Comparison of ENCODE assay signal across 21 mouse cellular contexts in genomic region chr3:104287900-104288299, GRCm38 (mm10).
DNase-seq lines count a peak whose midpoint lies in the region; ATAC-seq and TF ChIP-seq lines count a peak whose summit lies in the region.
"Had no signal": no experiment of that assay in that cellular context is flagged by ENCODE, and none has a peak within 500 bp of the region (broad histone marks: within the 10 kb centered on the region; RNA-seq: fewer than 3 reads in every experiment).

No protein-coding gene starts in this region.

- 0 out of 2 replicates have a peak overlapping the region, but pooled peaks have one; percentile 0 for H3K27ac ChIP-seq in liver, embryonic 12.5 days
- no peak overlapping the region for H3K27ac ChIP-seq in liver, embryonic 11.5 days (ENCODE audit: low read depth, low read length)
- peak overlapping the region; percentile 66 for H3K27ac ChIP-seq in stomach, embryonic 14.5 days (ENCODE audit: low read length)
- H3K27ac ChIP-seq in thymus, adult 2 months (ENCODE audit: control insufficient read depth, insufficient read depth, low read length) = no peak overlapping the region
- H3K27ac ChIP-seq: forebrain, embryonic 10.5 days; gastrocnemius, adult 2 months; hindbrain, embryonic 12.5 days; neural tube, embryonic 15.5 days had no signal

- H3K4me3 ChIP-seq in liver, embryonic 12.5 days = no peak overlapping the region
- no peak overlapping the region for H3K4me3 ChIP-seq in liver, embryonic 11.5 days (ENCODE audit: low read depth, low read length)
- no peak overlapping the region for H3K4me3 ChIP-seq in stomach, embryonic 14.5 days (ENCODE audit: low read depth, low read length)
- H3K4me3 ChIP-seq in thymus, adult 2 months (ENCODE audit: control insufficient read depth, insufficient read depth, low read length) = no peak overlapping the region
- H3K4me3 ChIP-seq: forebrain, embryonic 10.5 days; gastrocnemius, adult 2 months; hindbrain, embryonic 12.5 days; liver, embryonic 15.5 days; neural tube, embryonic 15.5 days had no signal

- TF ChIP-seq CTCF in thymus, adult 2 months (IDR thresholded peaks at IDR 0.05; ENCODE audit: borderline replicate concordance, control insufficient read depth, extremely low read depth, insufficient read depth, low read length, poor library complexity) = no peak

- H3K27me3 ChIP-seq in liver, embryonic 12.5 days (replicated peaks) = no peaks in the 10 kb centered on the region
- no peaks in the 10 kb centered on the region for H3K27me3 ChIP-seq in liver, embryonic 11.5 days (replicated peaks; ENCODE audit: control insufficient read depth, insufficient read depth, low read length)
- no peaks in the 10 kb centered on the region for H3K27me3 ChIP-seq in stomach, embryonic 14.5 days (ENCODE audit: control insufficient read depth, insufficient read depth, low read length)
- no peaks in the 10 kb centered on the region for H3K27me3 ChIP-seq in thymus, adult 2 months (ENCODE audit: control insufficient read depth, insufficient read depth, low read length)
- H3K27me3 ChIP-seq: hindbrain, embryonic 12.5 days; liver, embryonic 15.5 days; neural tube, embryonic 15.5 days had no signal

- H3K4me1 ChIP-seq in liver, embryonic 12.5 days = peaks cover 6% of the 10 kb centered on the region; the same call in 1 of the 2 replicates
- no peaks in the 10 kb centered on the region for H3K4me1 ChIP-seq in liver, embryonic 11.5 days (replicated peaks; ENCODE audit: control insufficient read depth, insufficient read depth, low read length)
- H3K4me1 ChIP-seq in stomach, embryonic 14.5 days (ENCODE audit: control insufficient read depth, insufficient read depth, low read length) = no peaks in the 10 kb centered on the region
- no peaks in the 10 kb centered on the region for H3K4me1 ChIP-seq in thymus, adult 2 months (replicated peaks; ENCODE audit: control insufficient read depth, insufficient read depth, low read length)
- H3K4me1 ChIP-seq: forebrain, embryonic 10.5 days; hindbrain, embryonic 12.5 days; liver, embryonic 15.5 days; neural tube, embryonic 15.5 days had no signal

- TF ChIP-seq POLR2A in thymus, adult 2 months (IDR thresholded peaks at IDR 0.05; ENCODE audit: control insufficient read depth, extremely low read depth, insufficient read depth, low read length, poor library complexity) = no peak

- no peak for DNase-seq in liver, embryonic 11.5 days (ENCODE audit: low spot score)
- DNase-seq in 3T3-L1 (ENCODE audit: low read depth, low spot score) (peak; percentile 30), NIH3T3 (ENCODE audit: low read depth) (peak; percentile 53)
- DNase-seq in thymus, adult 2 months = no peak
- DNase-seq in adrenal gland, postnatal 4 days (ENCODE audit: low spot score in 2 of 2) = no peak
- DNase-seq: adrenal gland, adult 8-10 months; cerebellum, adult 8-10 months; cerebellum, postnatal 36 days; embryo, embryonic 11 days; gastrocnemius, adult 2 months; layer of hippocampus, adult 9-11 months; thymus, postnatal 14 days had no signal

- H3K36me3 ChIP-seq in liver, embryonic 12.5 days = no peaks in the 10 kb centered on the region
- no peaks in the 10 kb centered on the region for H3K36me3 ChIP-seq in liver, embryonic 11.5 days (ENCODE audit: control insufficient read depth, insufficient read depth, low read length)
- no peaks in the 10 kb centered on the region for H3K36me3 ChIP-seq in stomach, embryonic 14.5 days (ENCODE audit: control insufficient read depth, insufficient read depth, low read length)
- no peaks in the 10 kb centered on the region for H3K36me3 ChIP-seq in thymus, adult 2 months (ENCODE audit: control insufficient read depth, insufficient read depth, low read length)
- H3K36me3 ChIP-seq: forebrain, embryonic 10.5 days; hindbrain, embryonic 12.5 days; liver, embryonic 15.5 days; neural tube, embryonic 15.5 days had no signal

- H3K4me2 ChIP-seq in liver, embryonic 12.5 days = no peak overlapping the region
- H3K4me2 ChIP-seq in liver, embryonic 11.5 days = no peak overlapping the region
- no peak overlapping the region for H3K4me2 ChIP-seq in stomach, embryonic 14.5 days (replicated peaks; ENCODE audit: low read depth, low read length)
- H3K4me2 ChIP-seq: hindbrain, embryonic 12.5 days; liver, embryonic 15.5 days; midbrain, embryonic 11.5 days; neural tube, embryonic 15.5 days had no signal

- H3K9me3 ChIP-seq in liver, embryonic 12.5 days (replicated peaks) = no peaks in the 10 kb centered on the region
- no peaks in the 10 kb centered on the region for H3K9me3 ChIP-seq in liver, embryonic 11.5 days (ENCODE audit: control insufficient read depth, low read length)
- H3K9me3 ChIP-seq in stomach, embryonic 14.5 days (ENCODE audit: control insufficient read depth, low read depth, low read length) = no peaks in the 10 kb centered on the region
- H3K9me3 ChIP-seq: forebrain, embryonic 10.5 days; hindbrain, embryonic 12.5 days; liver, embryonic 15.5 days; neural tube, embryonic 15.5 days had no signal

- ATAC-seq in liver, embryonic 12.5 days = no peak
- no peak for ATAC-seq in liver, embryonic 11.5 days (replicated peaks; ENCODE audit: low FRiP score)
- no peak for ATAC-seq in stomach, embryonic 14.5 days (ENCODE audit: insufficient number of reproducible peaks, insufficient read depth, low FRiP score, low read depth)
- ATAC-seq: forebrain, embryonic 16.5 days; intestine, postnatal 0 days had no signal

- H3K9ac ChIP-seq in liver, embryonic 12.5 days = no peak overlapping the region
- H3K9ac ChIP-seq in liver, embryonic 11.5 days (ENCODE audit: low read depth, low read length) = no peak overlapping the region
- no peak overlapping the region for H3K9ac ChIP-seq in stomach, embryonic 14.5 days (replicated peaks; ENCODE audit: low read depth, low read length)
- H3K9ac ChIP-seq: hindbrain, embryonic 12.5 days; liver, embryonic 15.5 days; neural tube, embryonic 15.5 days had no signal

Comparison
In these comparisons a context has a peak if more than half of its experiments do, and no peak if none do; other contexts are left out.
1. H3K27ac ChIP-seq: peak in liver, embryonic 12.5 days (single experiment) and stomach, embryonic 14.5 days (single experiment); none in liver, embryonic 11.5 days (single experiment) and thymus, adult 2 months (single experiment).
2. DNase-seq: peak in 3T3-L1 (single experiment) and NIH3T3 (single experiment); none in liver, embryonic 11.5 days (single experiment), thymus, adult 2 months (single experiment) and adrenal gland, postnatal 4 days (0 of 2).